Mouse (Mus musculus): ENCODE results near the gene Tbx19. TPM values are rescaled to one million over a fixed set of nuclear protein-coding genes. Genes with fewer than 3 reads are reported as not detected.

Gene Tbx19
- not detected in 2 replicates for polyA plus RNA-seq (2014; fragmentation: Nextera tagmentation; extraction: Ambion mirVana)

GRCm38 (mm10) chr1:165160723-165161405 is at the start of gene Tbx19:
Gene Tbx19 (minus strand): TSS chr1:165160773.
- WGBS, result 89% methylated on average over 8 of the region's 8 CpGs
- Histone ChIP-seq H3K27ac (ENCODE audit: low read depth, low read length) (no peak within 1 kb of the TSS), H3K9me3 (ENCODE audit: control insufficient read depth, low read length) (no peaks in the 10 kb centered on the region), H3K27me3 (ENCODE audit: control insufficient read depth, insufficient read depth, low read length) (no peaks in the 10 kb centered on the region), H3K4me1 (ENCODE audit: control insufficient read depth, insufficient read depth, low read length) (no peaks in the 10 kb centered on the region), H3K4me2 (ENCODE audit: low read depth) (no peak within 1 kb of the TSS), H3K36me3 (ENCODE audit: control insufficient read depth, insufficient read depth, low read length) (no peaks in the 10 kb centered on the region), H3K9ac (ENCODE audit: low read length) (no peak within 1 kb of the TSS), H3K4me3 (ENCODE audit: low read depth, low read length) (no peak within 1 kb of the TSS)
- no peak for ATAC-seq (ENCODE audit: insufficient read depth, low FRiP score, low TSS enrichment)
- DNase-seq (ENCODE audit: low spot score), result no peak

GRCm38 (mm10) chr1:165205591-165205990 is 45.0 kb upstream of the Tbx19 start:
- Histone ChIP-seq H3K4me3 (ENCODE audit: low read depth, low read length) (no peak overlapping the region), H3K4me1 (ENCODE audit: control insufficient read depth, insufficient read depth, low read length) (no peaks in the 10 kb centered on the region), H3K36me3 (ENCODE audit: control insufficient read depth, insufficient read depth, low read length) (no peaks in the 10 kb centered on the region), H3K4me2 (ENCODE audit: low read depth) (no peak overlapping the region), H3K9me3 (ENCODE audit: control insufficient read depth, low read length) (no peaks in the 10 kb centered on the region), H3K9ac (ENCODE audit: low read length) (no peak overlapping the region), H3K27me3 (ENCODE audit: control insufficient read depth, insufficient read depth, low read length) (no peaks in the 10 kb centered on the region), H3K27ac (ENCODE audit: low read depth, low read length) (no peak overlapping the region)
- 57% methylated on average over 2 of the region's 2 CpGs for WGBS
- ATAC-seq (ENCODE audit: insufficient read depth, low FRiP score, low TSS enrichment), result no peak
- DNase-seq (ENCODE audit: low spot score), result no peak

- DNase-seq (ENCODE audit: low spot score), result no peak
- H3K4me2 ChIP-seq (ENCODE audit: low read depth), result no peak overlapping the region
- H3K4me3 ChIP-seq (ENCODE audit: low read depth, low read length), result no peak overlapping the region
- ATAC-seq (ENCODE audit: insufficient read depth, low FRiP score, low TSS enrichment), result no peak
- no peaks in the 10 kb centered on the region for H3K4me1 ChIP-seq (ENCODE audit: control insufficient read depth, insufficient read depth, low read length)
- no peak overlapping the region for H3K9ac ChIP-seq (ENCODE audit: low read length)
- WGBS, result 58% methylated on average over 2 of the region's 2 CpGs
- H3K27me3 ChIP-seq (ENCODE audit: control insufficient read depth, insufficient read depth, low read length), result no peaks in the 10 kb centered on the region
- H3K36me3 ChIP-seq (ENCODE audit: control insufficient read depth, insufficient read depth, low read length), result no peaks in the 10 kb centered on the region
- no peaks in the 10 kb centered on the region for H3K9me3 ChIP-seq (ENCODE audit: control insufficient read depth, low read length)
- H3K27ac ChIP-seq (ENCODE audit: low read depth, low read length), result no peak overlapping the region
Observed at GRCm38 (mm10) chr1:165203488-165204035, 43.0 kb upstream of the Tbx19 start.

GRCm38 (mm10) chr1:165201445-165202012 is 41.0 kb upstream of the Tbx19 start:
- H3K27me3 ChIP-seq (ENCODE audit: control insufficient read depth, insufficient read depth, low read length), result no peaks in the 10 kb centered on the region
- H3K36me3 ChIP-seq (ENCODE audit: control insufficient read depth, insufficient read depth, low read length), result no peaks in the 10 kb centered on the region
- no peak overlapping the region for H3K4me2 ChIP-seq (ENCODE audit: low read depth)
- 85% methylated on average over 4 of the region's 4 CpGs for WGBS
- no peak overlapping the region for H3K9ac ChIP-seq (ENCODE audit: low read length)
- no peak overlapping the region for H3K4me3 ChIP-seq (ENCODE audit: low read depth, low read length)
- H3K4me1 ChIP-seq (ENCODE audit: control insufficient read depth, insufficient read depth, low read length), result no peaks in the 10 kb centered on the region
- H3K27ac ChIP-seq (ENCODE audit: low read depth, low read length), result no peak overlapping the region
- no peak for ATAC-seq (ENCODE audit: insufficient read depth, low FRiP score, low TSS enrichment)
- DNase-seq (ENCODE audit: low spot score), result no peak
- H3K9me3 ChIP-seq (ENCODE audit: control insufficient read depth, low read length), result no peaks in the 10 kb centered on the region

GRCm38 (mm10) chr1:165200748-165201147 is 40.2 kb upstream of the Tbx19 start:
- Histone ChIP-seq H3K36me3 (ENCODE audit: control insufficient read depth, insufficient read depth, low read length) (no peaks in the 10 kb centered on the region), H3K27me3 (ENCODE audit: control insufficient read depth, insufficient read depth, low read length) (no peaks in the 10 kb centered on the region), H3K9ac (ENCODE audit: low read length) (no peak overlapping the region), H3K4me1 (ENCODE audit: control insufficient read depth, insufficient read depth, low read length) (no peaks in the 10 kb centered on the region), H3K4me2 (ENCODE audit: low read depth) (no peak overlapping the region), H3K9me3 (ENCODE audit: control insufficient read depth, low read length) (no peaks in the 10 kb centered on the region), H3K4me3 (ENCODE audit: low read depth, low read length) (no peak overlapping the region), H3K27ac (ENCODE audit: low read depth, low read length) (no peak overlapping the region)
- no peak for DNase-seq (ENCODE audit: low spot score)
- 90% methylated on average over 8 of the region's 8 CpGs for WGBS
- no peak for ATAC-seq (ENCODE audit: insufficient read depth, low FRiP score, low TSS enrichment)

- no peaks in the 10 kb centered on the region for H3K36me3 ChIP-seq (ENCODE audit: control insufficient read depth, insufficient read depth, low read length)
- DNase-seq (ENCODE audit: low spot score) (no peak), ATAC-seq (ENCODE audit: insufficient read depth, low FRiP score, low TSS enrichment) (no peak)
- H3K9ac ChIP-seq (ENCODE audit: low read length), result no peak overlapping the region
- WGBS, result 79% methylated on average over 3 of the region's 3 CpGs
- H3K4me1 ChIP-seq (ENCODE audit: control insufficient read depth, insufficient read depth, low read length), result peaks cover 3% of the 10 kb centered on the region; the same call in 1 of the 2 replicates
- no peaks in the 10 kb centered on the region for H3K9me3 ChIP-seq (ENCODE audit: control insufficient read depth, low read length)
- no peaks in the 10 kb centered on the region; the same call in 1 of the 2 replicates for H3K27me3 ChIP-seq (ENCODE audit: control insufficient read depth, insufficient read depth, low read length)
- no peak overlapping the region for H3K4me3 ChIP-seq (ENCODE audit: low read depth, low read length)
- no peak overlapping the region for H3K27ac ChIP-seq (ENCODE audit: low read depth, low read length)
- no peak overlapping the region for H3K4me2 ChIP-seq (ENCODE audit: low read depth)
Observed at GRCm38 (mm10) chr1:165199639-165200038, 39.1 kb upstream of the Tbx19 start.

- Histone ChIP-seq H3K36me3 (ENCODE audit: control insufficient read depth, insufficient read depth, low read length) (no peaks in the 10 kb centered on the region), H3K4me1 (ENCODE audit: control insufficient read depth, insufficient read depth, low read length) (peaks cover 6% of the 10 kb centered on the region; the same call in 1 of the 2 replicates), H3K4me2 (ENCODE audit: low read depth) (no peak overlapping the region), H3K27me3 (ENCODE audit: control insufficient read depth, insufficient read depth, low read length) (no peaks in the 10 kb centered on the region; the same call in 1 of the 2 replicates), H3K9me3 (ENCODE audit: control insufficient read depth, low read length) (no peaks in the 10 kb centered on the region), H3K27ac (ENCODE audit: low read depth, low read length) (no peak overlapping the region), H3K4me3 (ENCODE audit: low read depth, low read length) (no peak overlapping the region), H3K9ac (ENCODE audit: low read length) (no peak overlapping the region)
- no peak for DNase-seq (ENCODE audit: low spot score)
- 70% methylated on average over 1 of the region's 1 CpGs for WGBS
- no peak for ATAC-seq (ENCODE audit: insufficient read depth, low FRiP score, low TSS enrichment)
Observed at GRCm38 (mm10) chr1:165198951-165199350, 38.4 kb upstream of the Tbx19 start.

- WGBS, result 83% methylated on average over 3 of the region's 3 CpGs
- no peak overlapping the region for H3K27ac ChIP-seq (ENCODE audit: low read depth, low read length)
- no peak overlapping the region for H3K9ac ChIP-seq (ENCODE audit: low read length)
- no peak for DNase-seq (ENCODE audit: low spot score)
- H3K36me3 ChIP-seq (ENCODE audit: control insufficient read depth, insufficient read depth, low read length), result no peaks in the 10 kb centered on the region
- H3K9me3 ChIP-seq (ENCODE audit: control insufficient read depth, low read length), result no peaks in the 10 kb centered on the region
- H3K4me1 ChIP-seq (ENCODE audit: control insufficient read depth, insufficient read depth, low read length), result peaks cover 6% of the 10 kb centered on the region; the same call in 1 of the 2 replicates
- no peak overlapping the region for H3K4me3 ChIP-seq (ENCODE audit: low read depth, low read length)
- no peaks in the 10 kb centered on the region; the same call in 1 of the 2 replicates for H3K27me3 ChIP-seq (ENCODE audit: control insufficient read depth, insufficient read depth, low read length)
- ATAC-seq (ENCODE audit: insufficient read depth, low FRiP score, low TSS enrichment), result no peak
- no peak overlapping the region for H3K4me2 ChIP-seq (ENCODE audit: low read depth)
Observed at GRCm38 (mm10) chr1:165197875-165198274, 37.3 kb upstream of the Tbx19 start.
